Mouse (Mus musculus): ENCODE measurements at regions not wholly inside any gene's neighbourhood (a gene's known extent, or its start where the extent isn't known, plus 50 kb on each side); places are given as distances from the start of the nearest gene placed in this dataset.

GRCm38 (mm10) chr10:91734691-91735090 lies 553.6 kb upstream of the Tmpo start:
- DNase-seq (ENCODE audit: low spot score), result no peak

- DNase-seq (ENCODE audit: low spot score), result no peak
Observed at GRCm38 (mm10) chr10:91732007-91732589, 551.0 kb upstream of the Tmpo start.

GRCm38 (mm10) chr10:91730062-91730461 lies 548.9 kb upstream of the Tmpo start:
- DNase-seq (ENCODE audit: low spot score), result no peak

GRCm38 (mm10) chr10:91719561-91720371 lies 538.7 kb upstream of the Tmpo start:
- DNase-seq (ENCODE audit: low spot score), result no peak

GRCm38 (mm10) chr10:91716604-91717003 lies 535.5 kb upstream of the Tmpo start:
- no peak for DNase-seq (ENCODE audit: low spot score)

- no peak for DNase-seq (ENCODE audit: low spot score)
Observed at GRCm38 (mm10) chr10:91714648-91715047, 533.5 kb upstream of the Tmpo start.

- no peak for DNase-seq (ENCODE audit: low spot score)
Observed at GRCm38 (mm10) chr10:91713529-91713928, 532.4 kb upstream of the Tmpo start.

- no peak for DNase-seq (ENCODE audit: low spot score)
Observed at GRCm38 (mm10) chr10:91706816-91707215, 525.7 kb upstream of the Tmpo start.

GRCm38 (mm10) chr10:91704751-91705150 lies 523.6 kb upstream of the Tmpo start:
- no peak for DNase-seq (ENCODE audit: low spot score)

GRCm38 (mm10) chr10:91701822-91702221 lies 520.7 kb upstream of the Tmpo start:
- DNase-seq (ENCODE audit: low spot score), result no peak

GRCm38 (mm10) chr10:91686082-91686618 lies 505.0 kb upstream of the Tmpo start:
- no peak for DNase-seq (ENCODE audit: low spot score)

GRCm38 (mm10) chr10:91685164-91686027 lies 504.3 kb upstream of the Tmpo start:
- peak; percentile 46 for DNase-seq (ENCODE audit: low spot score)

GRCm38 (mm10) chr10:91679641-91680040 lies 498.5 kb upstream of the Tmpo start:
- no peak for DNase-seq (ENCODE audit: low spot score)

GRCm38 (mm10) chr10:91637911-91638310 lies 456.8 kb upstream of the Tmpo start:
- DNase-seq (ENCODE audit: low spot score), result no peak

GRCm38 (mm10) chr10:91628672-91629071 lies 447.6 kb upstream of the Tmpo start:
- DNase-seq (ENCODE audit: low spot score), result no peak

GRCm38 (mm10) chr10:91622281-91622680 lies 441.2 kb upstream of the Tmpo start:
- no peak for DNase-seq (ENCODE audit: low spot score)

- no peak for DNase-seq (ENCODE audit: low spot score)
Observed at GRCm38 (mm10) chr10:91613794-91614479, 432.8 kb upstream of the Tmpo start.

GRCm38 (mm10) chr10:91612052-91612451 lies 430.9 kb upstream of the Tmpo start:
- DNase-seq (ENCODE audit: low spot score), result no peak

GRCm38 (mm10) chr10:91594891-91595290 lies 413.8 kb upstream of the Tmpo start:
- DNase-seq (ENCODE audit: low spot score), result no peak

- DNase-seq (ENCODE audit: low spot score), result no peak
Observed at GRCm38 (mm10) chr10:91593378-91593777, 412.3 kb upstream of the Tmpo start.

GRCm38 (mm10) chr10:91591845-91592244 lies 410.7 kb upstream of the Tmpo start:
- peak; percentile 15 for DNase-seq (ENCODE audit: low spot score)

- peak; percentile 20 for DNase-seq (ENCODE audit: low spot score)
Observed at GRCm38 (mm10) chr10:91591398-91591811, 410.3 kb upstream of the Tmpo start.

Measured in retina, embryonic 14.5 days (tissue).